Mouse (Mus musculus): ENCODE measurements at regions not wholly inside any gene's neighbourhood (a gene's known extent, or its start where the extent isn't known, plus 50 kb on each side); places are given as distances from the start of the nearest gene placed in this dataset.

GRCm38 (mm10) chr3:138686636-138687230, 55.3 kb upstream of the Tspan5 start:
- H3K9ac ChIP-seq (ENCODE audit: low read depth, low read length), result no peak overlapping the region
- H3K27ac ChIP-seq (ENCODE audit: low read depth, low read length), result no peak overlapping the region
- H3K9me3 ChIP-seq (replicated peaks; ENCODE audit: control insufficient read depth, low read length), result no peaks in the 10 kb centered on the region
- H3K4me2 ChIP-seq, result no peak overlapping the region
- H3K27me3 ChIP-seq (ENCODE audit: control insufficient read depth, insufficient read depth, low read length), result no peaks in the 10 kb centered on the region
- no peaks in the 10 kb centered on the region for H3K4me1 ChIP-seq (ENCODE audit: control insufficient read depth, insufficient read depth, low read length)
- H3K4me3 ChIP-seq (ENCODE audit: low read depth, low read length), result no peak overlapping the region
- WGBS (ENCODE audit: insufficient replicate concordance), result 32% methylated on average over 11 of the region's 11 CpGs
- H3K36me3 ChIP-seq (ENCODE audit: control insufficient read depth, insufficient read depth, low read length), result no peaks in the 10 kb centered on the region
- ATAC-seq (replicated peaks; ENCODE audit: insufficient number of reproducible peaks, low FRiP score, low TSS enrichment), result no peak

GRCm38 (mm10) chr3:138688606-138689005, 53.4 kb upstream of the Tspan5 start:
- Histone ChIP-seq H3K36me3 (ENCODE audit: control insufficient read depth, insufficient read depth, low read length) (no peaks in the 10 kb centered on the region), H3K27me3 (ENCODE audit: control insufficient read depth, insufficient read depth, low read length) (no peaks in the 10 kb centered on the region), H3K27ac (ENCODE audit: low read depth, low read length) (no peak overlapping the region), H3K4me1 (ENCODE audit: control insufficient read depth, insufficient read depth, low read length) (no peaks in the 10 kb centered on the region), H3K9me3 (replicated peaks; ENCODE audit: control insufficient read depth, low read length) (no peaks in the 10 kb centered on the region), H3K4me2 (no peak overlapping the region), H3K9ac (ENCODE audit: low read depth, low read length) (no peak overlapping the region), H3K4me3 (ENCODE audit: low read depth, low read length) (no peak overlapping the region)
- no peak for ATAC-seq (replicated peaks; ENCODE audit: insufficient number of reproducible peaks, low FRiP score, low TSS enrichment)
- WGBS (ENCODE audit: insufficient replicate concordance), result 86% methylated on average over 5 of the region's 5 CpGs
